Mouse (Mus musculus): ENCODE data around the gene E330009J07Rik. TPM values are rescaled to one million over a fixed set of nuclear protein-coding genes. Genes with fewer than 3 reads are reported as not detected.

E330009J07Rik gene
- total and polyA plus RNA-seq, 2 experiments = 4.1 to 6.5 TPM

DNA sequence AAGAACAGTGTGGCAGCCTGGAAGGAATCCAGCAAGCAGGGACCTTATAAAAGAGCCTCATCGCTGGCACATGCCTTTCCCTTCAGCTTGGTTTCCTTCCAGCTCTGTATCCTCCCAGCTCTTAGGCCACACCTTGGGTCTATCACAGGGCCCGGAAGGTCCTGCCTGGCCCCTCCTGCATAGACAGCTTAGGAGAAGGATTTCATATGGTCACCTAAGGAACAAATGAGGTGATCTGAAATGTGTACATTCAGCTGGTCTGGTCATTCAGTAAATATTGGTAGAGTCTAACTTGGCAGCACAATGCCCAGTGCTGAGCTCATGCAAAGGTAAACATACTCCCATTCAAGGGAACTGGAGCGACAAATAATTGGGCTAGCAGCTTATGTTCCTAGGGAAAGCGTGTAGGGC, 6.4 kb downstream of the E330009J07Rik start:
- peaks cover 5% of the 10 kb centered on the region for H3K4me1 ChIP-seq (ENCODE audit: control insufficient read depth, insufficient read depth, low read length)
- no peaks in the 10 kb centered on the region for H3K27me3 ChIP-seq (ENCODE audit: control insufficient read depth, insufficient read depth, low read length)
- peak; percentile 10 for DNase-seq (ENCODE audit: extremely low read depth, low read depth, low spot score)
- TF ChIP-seq POLR2A (IDR thresholded peaks at IDR 0.05; ENCODE audit: extremely low read depth, insufficient read depth, low read length) (no peak), CTCF (IDR thresholded peaks at IDR 0.05; ENCODE audit: low read depth, low read length) (no peak)
- no peak overlapping the region for H3K27ac ChIP-seq (replicated peaks; ENCODE audit: insufficient read depth, low read depth, low read length)
- no peak overlapping the region for H3K4me3 ChIP-seq (ENCODE audit: insufficient read depth, low read depth, low read length)
- H3K36me3 ChIP-seq (ENCODE audit: control insufficient read depth, insufficient read depth, low read length) = no peaks in the 10 kb centered on the region
- 33% methylated on average over 4 of the region's 4 CpGs for WGBS
- H3K79me2 ChIP-seq (ENCODE audit: control insufficient read depth, insufficient read depth, low read length) = no peaks in the 10 kb centered on the region; the same call in 1 of the 2 replicates
- no peak overlapping the region for H3K9ac ChIP-seq (ENCODE audit: low read depth, low read length)

DNA sequence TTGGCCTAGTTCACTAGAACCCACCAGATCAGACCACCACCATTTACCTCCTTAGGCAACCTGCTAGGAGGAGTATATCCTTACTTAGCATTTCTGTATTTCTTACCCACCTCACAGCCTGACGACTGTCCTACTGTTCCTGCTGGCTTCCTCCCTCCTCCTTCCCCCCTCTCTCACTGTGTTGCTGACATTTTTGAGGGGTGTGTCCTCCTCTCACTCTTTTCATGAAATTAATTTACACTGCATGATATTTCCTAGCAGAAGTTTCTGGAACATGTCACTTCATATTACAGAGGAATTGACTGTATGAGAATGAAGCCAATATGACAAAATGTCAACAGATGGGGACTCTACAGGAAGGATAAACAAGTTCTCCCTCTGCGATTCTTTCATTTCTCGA, 7.2 kb downstream of the E330009J07Rik start:
- peaks cover 5% of the 10 kb centered on the region for H3K4me1 ChIP-seq (ENCODE audit: control insufficient read depth, insufficient read depth, low read length)
- no peak overlapping the region for H3K27ac ChIP-seq (replicated peaks; ENCODE audit: insufficient read depth, low read depth, low read length)
- TF ChIP-seq CTCF (IDR thresholded peaks at IDR 0.05; ENCODE audit: low read depth, low read length) = no peak
- TF ChIP-seq POLR2A (IDR thresholded peaks at IDR 0.05; ENCODE audit: extremely low read depth, insufficient read depth, low read length) = no peak
- no peaks in the 10 kb centered on the region; the same call in 1 of the 2 replicates for H3K79me2 ChIP-seq (ENCODE audit: control insufficient read depth, insufficient read depth, low read length)
- H3K9ac ChIP-seq (ENCODE audit: low read depth, low read length) = no peak overlapping the region
- H3K27me3 ChIP-seq (ENCODE audit: control insufficient read depth, insufficient read depth, low read length) = no peaks in the 10 kb centered on the region
- no peak for DNase-seq (ENCODE audit: extremely low read depth, low read depth, low spot score)
- no peaks in the 10 kb centered on the region for H3K36me3 ChIP-seq (ENCODE audit: control insufficient read depth, insufficient read depth, low read length)
- WGBS = 73% methylated on average over 3 of the region's 3 CpGs
- no peak overlapping the region for H3K4me3 ChIP-seq (ENCODE audit: insufficient read depth, low read depth, low read length)

DNA sequence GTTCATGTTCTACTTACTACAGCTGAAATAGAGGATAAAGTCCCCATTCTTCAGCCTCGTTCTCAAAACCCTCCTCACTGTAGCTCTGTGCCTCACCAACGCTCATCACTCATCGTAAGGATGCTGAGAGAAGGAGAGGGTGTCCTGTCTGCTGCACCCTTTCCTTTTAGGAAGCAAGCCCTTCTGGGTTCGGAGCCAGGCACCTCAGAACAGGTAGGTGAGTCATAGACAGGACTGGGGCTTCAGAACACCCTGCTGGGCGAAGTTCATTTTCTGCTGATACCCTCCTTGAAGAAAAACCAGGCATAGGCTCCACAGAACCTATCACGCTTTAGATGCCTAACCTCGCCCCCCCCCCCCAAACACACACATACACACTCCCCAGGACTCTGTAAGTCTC, 8.5 kb downstream of the E330009J07Rik start:
- Histone ChIP-seq H3K27me3 (ENCODE audit: control insufficient read depth, insufficient read depth, low read length) (no peaks in the 10 kb centered on the region), H3K4me1 (ENCODE audit: control insufficient read depth, insufficient read depth, low read length) (peaks cover 5% of the 10 kb centered on the region), H3K79me2 (ENCODE audit: control insufficient read depth, insufficient read depth, low read length) (no peaks in the 10 kb centered on the region; the same call in 1 of the 2 replicates), H3K4me3 (ENCODE audit: insufficient read depth, low read depth, low read length) (no peak overlapping the region), H3K36me3 (ENCODE audit: control insufficient read depth, insufficient read depth, low read length) (no peaks in the 10 kb centered on the region), H3K27ac (replicated peaks; ENCODE audit: insufficient read depth, low read depth, low read length) (no peak overlapping the region), H3K9ac (ENCODE audit: low read depth, low read length) (no peak overlapping the region)
- TF ChIP-seq POLR2A (IDR thresholded peaks at IDR 0.05; ENCODE audit: extremely low read depth, insufficient read depth, low read length) (no peak), CTCF (IDR thresholded peaks at IDR 0.05; ENCODE audit: low read depth, low read length) (no peak)
- no peak for DNase-seq (ENCODE audit: extremely low read depth, low read depth, low spot score)
- whole genome bisulfite sequencing = 91% methylated on average over 7 of the region's 7 CpGs

DNA sequence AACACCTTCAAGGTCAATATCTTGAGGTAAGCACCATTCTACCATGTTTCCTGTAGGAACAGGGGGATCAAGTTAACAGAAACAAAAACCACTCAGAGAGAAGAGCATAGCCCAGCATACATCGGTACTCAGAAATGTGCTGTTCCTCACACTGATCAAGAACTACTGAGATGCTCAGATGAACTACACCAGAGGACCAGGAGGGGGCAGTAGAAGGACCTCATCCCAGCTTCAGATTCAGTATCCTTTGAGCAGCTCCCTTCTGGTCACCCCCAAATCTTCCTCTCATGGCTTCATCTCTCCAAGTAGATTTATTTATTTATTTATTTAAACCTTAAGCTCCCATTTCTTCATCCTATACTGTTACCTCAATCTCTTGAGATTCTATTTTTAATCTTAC, 12.2 kb downstream of the E330009J07Rik start:
- Histone ChIP-seq H3K4me3 (ENCODE audit: insufficient read depth, low read depth, low read length) (no peak overlapping the region), H3K4me1 (ENCODE audit: control insufficient read depth, insufficient read depth, low read length) (no peaks in the 10 kb centered on the region), H3K9ac (ENCODE audit: low read depth, low read length) (no peak overlapping the region), H3K79me2 (ENCODE audit: control insufficient read depth, insufficient read depth, low read length) (no peaks in the 10 kb centered on the region; the same call in 1 of the 2 replicates), H3K27me3 (ENCODE audit: control insufficient read depth, insufficient read depth, low read length) (no peaks in the 10 kb centered on the region), H3K36me3 (ENCODE audit: control insufficient read depth, insufficient read depth, low read length) (no peaks in the 10 kb centered on the region; the same call in 1 of the 2 replicates), H3K27ac (replicated peaks; ENCODE audit: insufficient read depth, low read depth, low read length) (no peak overlapping the region)
- DNase-seq (ENCODE audit: extremely low read depth, low read depth, low spot score) = peak; percentile 31
- TF ChIP-seq CTCF (IDR thresholded peaks at IDR 0.05; ENCODE audit: low read depth, low read length) = peak; percentile 68
- TF ChIP-seq POLR2A (IDR thresholded peaks at IDR 0.05; ENCODE audit: extremely low read depth, insufficient read depth, low read length) = no peak
- WGBS = 64% methylated on average over 1 of the region's 1 CpGs

DNA sequence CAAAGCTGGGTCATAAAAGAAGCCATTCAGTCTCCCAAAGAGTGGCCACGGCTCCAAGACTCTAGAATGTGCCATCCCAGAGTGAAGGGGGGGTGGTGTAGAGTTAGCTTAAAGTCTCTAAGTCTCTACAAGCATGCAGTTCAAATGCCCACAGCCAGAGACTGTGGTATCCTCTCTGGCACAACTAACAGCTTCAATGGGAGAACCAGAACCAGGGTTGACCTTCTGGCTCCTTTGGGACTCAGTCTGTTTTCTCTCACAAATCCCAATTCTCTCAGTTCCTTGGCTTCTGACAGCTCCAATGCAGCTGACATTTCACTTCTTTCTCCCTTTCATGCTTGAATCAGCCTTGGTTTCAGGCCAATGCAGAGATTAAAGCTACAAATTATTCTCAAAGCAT, 12.9 kb downstream of the E330009J07Rik start:
- Histone ChIP-seq H3K4me3 (ENCODE audit: insufficient read depth, low read depth, low read length) (no peak overlapping the region), H3K79me2 (ENCODE audit: control insufficient read depth, insufficient read depth, low read length) (no peaks in the 10 kb centered on the region), H3K9ac (ENCODE audit: low read depth, low read length) (no peak overlapping the region), H3K27ac (replicated peaks; ENCODE audit: insufficient read depth, low read depth, low read length) (no peak overlapping the region), H3K36me3 (ENCODE audit: control insufficient read depth, insufficient read depth, low read length) (peaks cover 1% of the 10 kb centered on the region; the same call in 1 of the 2 replicates), H3K4me1 (ENCODE audit: control insufficient read depth, insufficient read depth, low read length) (no peaks in the 10 kb centered on the region), H3K27me3 (ENCODE audit: control insufficient read depth, insufficient read depth, low read length) (no peaks in the 10 kb centered on the region)
- no peak for DNase-seq (ENCODE audit: extremely low read depth, low read depth, low spot score)
- WGBS = 95% methylated on average over 1 of the region's 1 CpGs
- TF ChIP-seq CTCF (IDR thresholded peaks at IDR 0.05; ENCODE audit: low read depth, low read length) (no peak), POLR2A (IDR thresholded peaks at IDR 0.05; ENCODE audit: extremely low read depth, insufficient read depth, low read length) (no peak)

DNA sequence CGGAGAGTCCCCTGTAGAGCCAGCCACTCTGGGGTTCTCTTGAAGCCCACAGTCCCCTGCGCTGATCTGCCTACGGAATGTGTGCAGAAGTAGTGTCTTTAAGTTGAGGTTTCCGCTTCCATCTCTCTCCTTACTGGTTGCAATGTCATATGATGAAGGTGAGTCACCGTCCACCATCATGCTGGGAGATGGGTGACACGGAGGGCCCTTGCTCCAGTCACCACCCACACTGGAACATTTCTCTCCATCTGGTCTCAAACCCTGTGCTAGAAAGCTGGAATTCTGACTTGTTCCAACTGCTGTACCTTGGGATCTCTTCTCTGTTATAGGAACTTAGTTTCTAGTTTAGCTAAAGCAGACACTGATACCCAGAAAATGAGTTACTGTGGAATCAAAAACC, 14.8 kb downstream of the E330009J07Rik start:
- WGBS = 93% methylated on average over 6 of the region's 6 CpGs
- TF ChIP-seq POLR2A (IDR thresholded peaks at IDR 0.05; ENCODE audit: extremely low read depth, insufficient read depth, low read length) (no peak), CTCF (IDR thresholded peaks at IDR 0.05; ENCODE audit: low read depth, low read length) (no peak)
- DNase-seq (ENCODE audit: extremely low read depth, low read depth, low spot score) = no peak
- Histone ChIP-seq H3K4me3 (ENCODE audit: insufficient read depth, low read depth, low read length) (no peak overlapping the region), H3K9ac (ENCODE audit: low read depth, low read length) (no peak overlapping the region), H3K4me1 (ENCODE audit: control insufficient read depth, insufficient read depth, low read length) (no peaks in the 10 kb centered on the region), H3K27ac (replicated peaks; ENCODE audit: insufficient read depth, low read depth, low read length) (no peak overlapping the region), H3K36me3 (ENCODE audit: control insufficient read depth, insufficient read depth, low read length) (peaks cover 5% of the 10 kb centered on the region), H3K27me3 (ENCODE audit: control insufficient read depth, insufficient read depth, low read length) (no peaks in the 10 kb centered on the region), H3K79me2 (ENCODE audit: control insufficient read depth, insufficient read depth, low read length) (no peaks in the 10 kb centered on the region)

Data from liver, adult 2 months (tissue).